Mouse (Mus musculus) neural tube, embryonic 15.5 days (tissue): ENCODE data around the gene Tspan5. TPM values are rescaled to one million over a fixed set of nuclear protein-coding genes. Genes with fewer than 3 reads are reported as not detected.
A peak's percentile ranks its signal among the peaks of the same experiment; 100 is the strongest.

Experiments used
- ATAC-seq: fragments of 200-750 bp; cut with Nextera tagmentation; 2 replicates; pipeline ENCODE4 v1.8.0; 2017; ENCODE audit warnings: mild to moderate bottlenecking, moderate TSS enrichment, moderate library complexity; ENCODE audit not compliant: low FRiP score
- H3K27ac ChIP-seq: fragments of 300-500 bp; sonication (generic); replicated peaks from 2 replicates; pipeline ENCODE4 v1.5.1; 2015; ENCODE audit warnings: mild to moderate bottlenecking, inconsistent platforms
- H3K27me3 ChIP-seq: fragments of 300-500 bp; sonication (generic); replicated peaks from 2 replicates; pipeline ENCODE4 v1.6.1; 2015; ENCODE audit warnings: inconsistent platforms
- H3K36me3 ChIP-seq: fragments of 300-500 bp; sonication (generic); 2 replicates; pipeline ENCODE4 v1.6.1; 2015; ENCODE audit warnings: inconsistent platforms
- H3K4me1 ChIP-seq: fragments of 300-500 bp; sonication (generic); 2 replicates; pipeline ENCODE4 v1.6.1; 2015; ENCODE audit warnings: inconsistent platforms
- H3K4me2 ChIP-seq: fragments of 300-500 bp; sonication (generic); 2 replicates; pipeline ENCODE4 v1.6.1; 2015; ENCODE audit warnings: inconsistent platforms, mild to moderate bottlenecking, moderate library complexity
- H3K4me3 ChIP-seq: fragments of 300-500 bp; sonication (generic); replicated peaks from 2 replicates; pipeline ENCODE4 v1.5.1; 2015; ENCODE audit warnings: mild to moderate bottlenecking, inconsistent platforms
- H3K9ac ChIP-seq: fragments of 300-500 bp; sonication (generic); replicated peaks from 2 replicates; pipeline ENCODE4 v1.6.1; 2015; ENCODE audit warnings: mild to moderate bottlenecking, inconsistent platforms
- H3K9me3 ChIP-seq: fragments of 300-500 bp; sonication (generic); replicated peaks from 2 replicates; pipeline ENCODE4 v1.6.1; 2016; ENCODE audit warnings: inconsistent platforms
- WGBS: fragments of 180-500 bp; shearing (Covaris S2); methylation state at CpG from one replicate; pipeline ENCODE4 v1.1.7; 2015; ENCODE audit warnings: mixed read lengths; 5-methylcytosine and 5-hydroxymethylcytosine counted together
- polyA plus RNA-seq: library from polyadenylated mRNA; unstranded; fragments of >200 nt; fragmentation: Nextera tagmentation; extraction: Ambion mirVana; gene quantifications from 2 replicates; pipeline ENCODE4 v1.2.1, GENCODE M21; 2015

Gene Tspan5
- polyA plus RNA-seq, 1 experiment from 2014 or later: 104 TPM

GRCm38 (mm10) chr3:138875936-138876335 lies 133.9 kb downstream of the Tspan5 start:
- Histone ChIP-seq H3K4me3 (no peak overlapping the region), H3K4me2 (no peak overlapping the region), H3K27ac (no peak overlapping the region), H3K9me3 (no peaks in the 10 kb centered on the region), H3K9ac (no peak overlapping the region), H3K27me3 (no peaks in the 10 kb centered on the region), H3K4me1 (peaks cover 5% of the 10 kb centered on the region), H3K36me3 (peaks cover 10% of the 10 kb centered on the region)
- 97% methylated on average over 6 of the region's 6 CpGs for WGBS
- ATAC-seq: no peak

- Histone ChIP-seq H3K4me2 (no peak overlapping the region), H3K36me3 (peaks cover 10% of the 10 kb centered on the region), H3K27me3 (no peaks in the 10 kb centered on the region), H3K4me1 (peaks cover 5% of the 10 kb centered on the region), H3K9me3 (no peaks in the 10 kb centered on the region), H3K4me3 (no peak overlapping the region), H3K27ac (peak overlapping the region; percentile 43; the same call in 1 of the 2 replicates), H3K9ac (no peak overlapping the region)
- WGBS: 76% methylated on average over 10 of the region's 10 CpGs
- ATAC-seq: peak; percentile 30
Measured at GRCm38 (mm10) chr3:138876418-138876817, 134.4 kb downstream of the Tspan5 start.

DNA sequence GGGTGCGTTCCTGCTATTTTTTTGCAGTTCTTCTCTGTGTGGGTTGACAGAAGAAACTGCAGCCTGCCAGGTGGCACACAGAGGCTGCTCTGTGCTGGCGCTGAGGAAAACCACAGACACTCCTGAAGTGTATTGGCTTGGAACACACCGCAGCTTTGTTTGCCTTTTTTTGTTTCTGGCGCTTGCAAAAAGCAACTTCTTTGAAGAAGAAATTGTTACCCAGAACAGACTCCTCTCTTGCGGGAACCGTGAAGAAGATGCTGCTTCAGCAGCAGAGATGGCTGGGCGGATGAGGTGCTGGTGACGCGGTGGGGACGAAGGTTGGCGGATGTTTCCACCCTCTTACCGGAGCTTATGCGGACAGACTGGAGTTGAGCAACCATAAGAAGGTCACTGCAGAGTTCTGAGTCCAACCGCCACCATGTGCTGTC lies 135.0 kb downstream of the Tspan5 start:
- Histone ChIP-seq H3K9me3 (no peaks in the 10 kb centered on the region), H3K4me1 (peaks cover 10% of the 10 kb centered on the region), H3K27ac (peak overlapping the region; percentile 43), H3K4me2 (no peak overlapping the region), H3K36me3 (peaks cover 10% of the 10 kb centered on the region), H3K9ac (no peak overlapping the region), H3K4me3 (no peak overlapping the region), H3K27me3 (no peaks in the 10 kb centered on the region)
- 79% methylated on average over 14 of the region's 14 CpGs for WGBS
- ATAC-seq: peak; percentile 35; the same call in 1 of the 2 replicates

- no peak for ATAC-seq
- 70% methylated on average over 4 of the region's 4 CpGs for WGBS
- Histone ChIP-seq H3K4me2 (no peak overlapping the region), H3K27me3 (no peaks in the 10 kb centered on the region), H3K36me3 (peaks cover 10% of the 10 kb centered on the region), H3K4me3 (no peak overlapping the region), H3K9me3 (no peaks in the 10 kb centered on the region), H3K27ac (peak overlapping the region; percentile 43; the same call in 1 of the 2 replicates), H3K4me1 (peaks cover 10% of the 10 kb centered on the region), H3K9ac (no peak overlapping the region)
Measured at GRCm38 (mm10) chr3:138877741-138878140, 135.7 kb downstream of the Tspan5 start.

GRCm38 (mm10) chr3:138880999-138881724 lies 139.2 kb downstream of the Tspan5 start:
- H3K4me3 ChIP-seq: no peak overlapping the region
- no peaks in the 10 kb centered on the region for H3K27me3 ChIP-seq
- H3K9me3 ChIP-seq: no peaks in the 10 kb centered on the region
- no peaks in the 10 kb centered on the region; the same call in 1 of the 2 replicates for H3K36me3 ChIP-seq
- WGBS: 87% methylated on average over 11 of the region's 11 CpGs
- no peak overlapping the region for H3K27ac ChIP-seq
- ATAC-seq: no peak
- H3K4me1 ChIP-seq: peaks cover 10% of the 10 kb centered on the region
- no peak overlapping the region for H3K9ac ChIP-seq
- no peak overlapping the region for H3K4me2 ChIP-seq

DNA sequence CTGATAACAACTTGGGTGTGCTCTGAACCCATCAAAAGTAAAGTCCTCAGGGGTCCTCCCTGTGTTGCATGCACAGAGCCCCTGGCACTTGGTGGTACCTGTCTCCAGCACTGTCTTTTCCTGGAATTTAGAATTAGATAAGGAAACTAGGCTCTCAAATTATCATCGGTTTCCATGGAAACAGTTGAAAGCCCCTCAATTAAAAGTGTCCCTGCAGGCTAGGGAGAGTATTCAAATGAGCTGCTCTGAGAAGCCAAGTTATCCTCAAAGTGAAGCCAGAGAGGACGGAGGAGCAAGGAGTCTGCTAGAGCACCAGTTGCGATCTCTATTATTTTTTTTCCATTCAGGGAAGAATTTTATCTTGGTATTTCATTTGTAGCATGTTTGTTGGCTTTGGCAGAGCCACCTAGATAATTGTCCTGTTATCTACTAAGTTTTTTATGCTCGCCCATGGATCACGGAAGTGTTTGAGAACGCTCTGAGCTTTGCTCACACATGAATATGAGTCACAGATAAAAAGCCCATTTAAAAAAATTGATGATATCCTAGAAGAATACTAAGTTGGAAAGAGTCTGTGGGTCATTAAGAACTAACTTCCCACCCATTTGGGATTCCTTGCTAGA lies 139.8 kb downstream of the Tspan5 start:
- Histone ChIP-seq H3K4me2 (no peak overlapping the region), H3K4me3 (no peak overlapping the region), H3K4me1 (peaks cover 10% of the 10 kb centered on the region), H3K27ac (no peak overlapping the region), H3K9ac (no peak overlapping the region), H3K27me3 (no peaks in the 10 kb centered on the region), H3K9me3 (no peaks in the 10 kb centered on the region), H3K36me3 (no peaks in the 10 kb centered on the region; the same call in 1 of the 2 replicates)
- no peak for ATAC-seq
- WGBS: 72% methylated on average over 6 of the region's 6 CpGs

DNA sequence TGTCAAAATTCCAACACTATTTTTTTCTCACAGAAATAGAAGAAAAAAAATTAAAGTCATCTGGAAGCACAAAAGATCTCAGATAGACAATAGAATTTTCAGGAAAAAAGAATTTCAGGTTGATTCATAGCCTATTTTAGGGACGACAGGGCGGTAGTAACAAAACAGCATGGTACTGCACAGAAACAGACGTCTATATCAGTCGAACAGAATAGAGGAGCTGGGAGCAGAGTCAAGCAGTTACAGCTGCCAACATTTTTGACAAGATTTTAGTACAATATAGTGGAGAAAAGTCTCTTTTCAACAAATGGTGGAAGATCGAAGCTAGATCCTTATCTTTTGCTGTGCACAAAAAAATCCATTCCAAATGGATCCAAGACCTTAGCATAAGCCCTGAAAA lies 144.1 kb downstream of the Tspan5 start:
- no peak for ATAC-seq
- WGBS: 85% methylated on average over 5 of the region's 5 CpGs
- H3K9ac ChIP-seq: no peak overlapping the region

DNA sequence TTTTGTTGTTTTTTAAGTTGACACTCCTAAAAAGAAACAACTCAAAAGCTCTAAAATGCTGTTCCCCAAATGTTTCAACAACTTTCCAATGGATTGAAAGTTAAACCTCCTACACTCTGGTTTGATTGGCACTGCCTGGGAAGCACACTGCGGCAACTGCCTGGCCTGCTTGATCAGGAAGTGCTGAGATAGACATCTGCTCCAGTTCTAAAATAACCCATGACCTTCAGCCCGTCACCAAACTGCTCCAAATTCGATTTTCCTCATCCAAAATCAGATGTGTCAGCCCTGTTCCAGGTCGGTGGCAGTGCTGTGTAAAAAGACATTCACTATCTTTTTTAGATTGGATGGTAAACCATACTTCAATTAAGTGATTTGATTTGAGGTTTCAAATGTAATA lies 147.2 kb downstream of the Tspan5 start:
- Histone ChIP-seq H3K36me3 (no peaks in the 10 kb centered on the region), H3K9ac (no peak overlapping the region), H3K27ac (no peak overlapping the region), H3K4me2 (no peak overlapping the region), H3K4me1 (peaks cover 17% of the 10 kb centered on the region), H3K9me3 (no peaks in the 10 kb centered on the region), H3K27me3 (no peaks in the 10 kb centered on the region), H3K4me3 (no peak overlapping the region)
- WGBS: 63% methylated on average over 4 of the region's 4 CpGs
- no peak for ATAC-seq

More for the DNA sequence above, 144.1 kb downstream of the Tspan5 start:
- Histone ChIP-seq H3K4me1 (peaks cover 14% of the 10 kb centered on the region), H3K36me3 (no peaks in the 10 kb centered on the region), H3K27me3 (no peaks in the 10 kb centered on the region), H3K27ac (no peak overlapping the region), H3K9me3 (no peaks in the 10 kb centered on the region), H3K4me3 (no peak overlapping the region), H3K4me2 (no peak overlapping the region)

DNA sequence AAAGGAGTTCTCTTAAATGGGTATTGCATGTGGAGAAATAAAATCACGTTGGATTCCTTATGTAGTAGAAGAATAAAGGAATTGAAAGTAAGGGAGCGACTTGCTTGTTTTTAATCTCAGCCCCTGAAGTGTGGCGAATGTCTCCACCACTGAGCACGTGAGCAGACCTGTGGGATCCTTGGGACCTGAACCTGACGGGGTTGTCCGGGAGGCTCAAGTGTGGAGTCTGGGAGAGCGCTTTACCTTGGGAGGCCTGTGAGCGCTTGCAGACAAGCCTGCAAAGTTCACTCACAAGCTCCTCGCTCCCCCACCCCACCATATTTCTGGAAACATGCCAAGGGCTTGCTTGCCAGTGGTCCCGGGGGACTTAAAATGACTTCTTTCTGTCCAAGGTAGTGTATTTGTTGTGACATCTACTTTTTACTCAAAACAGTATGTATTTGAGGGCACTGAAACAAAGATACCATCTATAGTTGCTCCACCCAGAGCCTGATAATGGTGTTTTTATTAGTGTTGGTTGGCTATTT lies 147.8 kb downstream of the Tspan5 start:
- H3K4me2 ChIP-seq: no peak overlapping the region
- no peak overlapping the region for H3K9ac ChIP-seq
- no peak overlapping the region for H3K4me3 ChIP-seq
- peaks cover 1% of the 10 kb centered on the region; the same call in 1 of the 2 replicates for H3K36me3 ChIP-seq
- no peaks in the 10 kb centered on the region for H3K9me3 ChIP-seq
- 0 out of 2 replicates have a peak, but pooled peaks have one; percentile 40 for ATAC-seq
- no peaks in the 10 kb centered on the region for H3K27me3 ChIP-seq
- no peak overlapping the region for H3K27ac ChIP-seq
- H3K4me1 ChIP-seq: peaks cover 17% of the 10 kb centered on the region
- 61% methylated on average over 10 of the region's 10 CpGs for WGBS

DNA sequence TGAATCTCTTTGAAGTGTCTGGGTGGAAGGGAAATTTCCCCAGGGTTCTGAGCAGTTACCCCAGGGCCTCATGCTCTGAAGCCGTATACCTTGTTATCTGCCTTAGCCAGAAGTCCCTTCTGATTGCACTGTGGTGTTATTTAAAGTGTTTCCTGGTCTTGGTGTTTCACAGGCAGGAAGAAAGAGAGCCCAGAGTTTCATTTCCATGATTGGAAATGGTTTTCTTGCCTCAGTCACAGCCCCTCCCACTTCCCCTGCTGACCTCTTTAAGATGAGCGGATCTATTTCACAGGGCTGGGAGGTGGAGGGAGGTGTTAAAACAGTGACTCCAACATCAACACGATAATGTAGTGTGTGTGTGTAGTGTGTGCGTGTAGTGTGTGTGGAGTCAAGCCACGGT lies 151.5 kb downstream of the Tspan5 start:
- 48% methylated on average over 5 of the region's 5 CpGs for WGBS
- H3K27ac ChIP-seq: no peak overlapping the region
- H3K9me3 ChIP-seq: no peaks in the 10 kb centered on the region
- peaks cover 17% of the 10 kb centered on the region for H3K4me1 ChIP-seq
- H3K36me3 ChIP-seq: peaks cover 19% of the 10 kb centered on the region
- no peaks in the 10 kb centered on the region for H3K27me3 ChIP-seq
- no peak overlapping the region for H3K4me2 ChIP-seq
- no peak overlapping the region for H3K4me3 ChIP-seq
- H3K9ac ChIP-seq: no peak overlapping the region
- no peak for ATAC-seq

GRCm38 (mm10) chr3:138897500-138897899 lies 155.5 kb downstream of the Tspan5 start:
- 90% methylated on average over 11 of the region's 11 CpGs for WGBS
- H3K36me3 ChIP-seq: peaks cover 40% of the 10 kb centered on the region
- H3K9ac ChIP-seq: no peak overlapping the region

DNA sequence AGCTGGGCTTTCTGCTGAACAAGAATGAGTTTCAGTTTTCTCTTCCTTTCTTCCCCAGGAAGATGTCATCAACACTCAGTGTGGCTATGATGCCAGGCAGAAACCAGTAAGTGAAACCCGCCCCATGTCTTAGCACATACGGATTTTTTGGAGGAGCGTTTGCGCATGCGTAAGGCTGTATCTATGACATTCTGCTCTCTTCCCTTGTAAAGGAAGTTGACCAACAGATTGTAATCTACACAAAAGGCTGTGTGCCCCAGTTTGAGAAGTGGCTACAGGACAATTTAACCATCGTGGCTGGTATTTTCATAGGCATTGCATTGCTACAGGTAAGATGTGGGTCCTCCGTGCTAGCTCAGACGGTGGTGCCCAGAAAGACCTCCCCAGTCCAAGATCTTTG lies 156.1 kb downstream of the Tspan5 start:
- Histone ChIP-seq H3K36me3 (peaks cover 44% of the 10 kb centered on the region), H3K9me3 (no peaks in the 10 kb centered on the region), H3K4me2 (no peak overlapping the region), H3K9ac (no peak overlapping the region), H3K27ac (no peak overlapping the region), H3K4me1 (peaks cover 8% of the 10 kb centered on the region), H3K4me3 (no peak overlapping the region), H3K27me3 (no peaks in the 10 kb centered on the region)
- 96% methylated on average over 8 of the region's 8 CpGs for WGBS
- no peak for ATAC-seq

More at GRCm38 (mm10) chr3:138897500-138897899, 155.5 kb downstream of the Tspan5 start:
- no peak overlapping the region for H3K4me2 ChIP-seq
- no peak overlapping the region for H3K4me3 ChIP-seq
- H3K4me1 ChIP-seq: peaks cover 8% of the 10 kb centered on the region
- H3K27me3 ChIP-seq: no peaks in the 10 kb centered on the region
- no peaks in the 10 kb centered on the region for H3K9me3 ChIP-seq
- no peak overlapping the region for H3K27ac ChIP-seq
- ATAC-seq: no peak
